Mouse (Mus musculus): Measurements from ENCODE around the gene Med24. TPM values are rescaled to one million over a fixed set of nuclear protein-coding genes. Genes with fewer than 3 reads are reported as not detected.
"Not testable (repeated sequence)": the region's sequence is repeated elsewhere in the genome, so short reads cannot be mapped to it uniquely, and the experiment has no call there.

Med24 gene
- polyA plus RNA-seq, 1 experiment from 2014 or later: 73.9 TPM

DNA sequence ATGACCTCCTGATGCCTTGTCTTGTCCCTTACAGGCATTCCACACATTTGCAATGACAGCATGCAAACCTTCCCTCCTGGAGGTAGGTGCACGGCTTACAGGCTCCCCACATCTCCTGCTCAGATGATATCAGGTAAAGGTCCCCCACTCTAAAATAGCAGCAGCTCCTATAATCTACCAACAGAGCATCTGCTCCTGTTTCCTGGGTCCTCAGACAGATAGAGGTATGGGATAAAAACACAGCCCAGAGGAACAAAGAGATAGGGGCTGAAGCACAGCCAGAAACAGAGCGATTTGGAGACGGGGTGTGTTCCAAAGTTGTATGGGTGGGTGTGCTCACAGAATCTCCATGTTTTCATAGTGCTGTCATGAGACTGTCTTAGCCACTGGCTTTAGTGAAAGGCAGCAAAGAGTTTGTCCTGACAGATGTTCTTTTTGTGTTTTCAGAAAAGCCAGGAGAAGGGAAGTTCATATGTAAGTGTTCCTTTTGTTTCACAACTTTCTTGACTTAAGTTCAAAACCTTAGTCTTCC, 57.9 kb downstream of the Med24 start:
- H3K36me3 ChIP-seq (replicated peaks): no peaks in the 10 kb centered on the region
- peaks cover 44% of the 10 kb centered on the region for H3K27me3 ChIP-seq (replicated peaks; ENCODE audit: low read depth, poor library complexity, severe bottlenecking)
- WGBS: 78% methylated on average over 3 of the region's 3 CpGs
- no peaks in the 10 kb centered on the region for H3K9me3 ChIP-seq
- no peak for DNase-seq (ENCODE audit: low spot score)
- 0 out of 2 replicates have a peak, but pooled peaks cover 2% of the 10 kb centered on the region for H3K4me1 ChIP-seq
- no peak overlapping the region for H3K27ac ChIP-seq (replicated peaks)
- no peak overlapping the region for H3K4me3 ChIP-seq

DNA sequence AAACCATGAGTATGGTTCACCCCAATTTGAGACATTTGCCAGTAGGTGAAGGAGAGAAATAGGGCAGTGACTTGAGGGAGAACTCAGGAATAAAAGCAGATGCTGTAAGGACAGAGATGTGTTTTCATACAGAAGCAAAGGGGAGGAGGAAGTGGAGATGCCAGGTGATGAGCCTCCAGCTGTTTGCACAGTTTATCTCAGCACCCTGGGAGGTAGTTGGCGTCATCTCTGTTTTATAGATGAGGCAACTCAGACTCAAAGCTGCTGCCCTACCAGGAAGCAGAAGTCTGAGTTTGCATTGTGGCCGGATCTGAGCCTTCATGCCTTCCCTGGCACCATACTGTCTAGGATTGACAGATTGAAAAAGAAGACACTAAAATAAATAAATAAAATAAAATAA, 60.3 kb downstream of the Med24 start:
- no peaks in the 10 kb centered on the region for H3K9me3 ChIP-seq
- 69% methylated on average over 2 of the region's 2 CpGs for WGBS
- no peak overlapping the region for H3K4me3 ChIP-seq
- H3K4me1 ChIP-seq: no peaks in the 10 kb centered on the region
- H3K27me3 ChIP-seq (replicated peaks; ENCODE audit: low read depth, poor library complexity, severe bottlenecking): peaks cover 52% of the 10 kb centered on the region
- H3K27ac ChIP-seq (replicated peaks): no peak overlapping the region
- no peak for DNase-seq (ENCODE audit: low spot score)
- H3K36me3 ChIP-seq (replicated peaks): no peaks in the 10 kb centered on the region

DNA sequence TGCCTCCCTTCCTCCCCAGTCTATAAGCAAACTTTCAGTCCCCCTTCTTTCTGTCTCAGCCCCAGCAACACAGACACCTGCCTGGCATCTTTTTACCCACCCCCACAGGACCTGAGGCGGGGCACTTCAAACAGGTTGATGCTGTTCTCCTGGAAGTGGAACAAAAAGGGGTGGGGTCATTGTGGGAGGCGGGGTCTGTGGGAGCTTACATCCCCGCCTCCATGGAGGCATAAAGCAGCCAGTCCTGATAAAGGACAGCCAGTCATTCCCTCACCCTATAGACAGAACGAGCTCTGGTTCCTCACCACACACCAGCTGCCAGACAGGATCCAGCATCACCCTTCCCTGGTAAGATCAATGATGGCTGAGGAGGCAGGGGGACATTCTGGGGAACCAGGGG, 65.1 kb downstream of the Med24 start, which contains the start of gene Gsdma:
Gene Gsdma (plus strand): TSS at position 261 of the 400 bp plus-strand sequence.
- WGBS: 25% methylated on average over 4 of the region's 4 CpGs
- no peak within 1 kb of the TSS for H3K27ac ChIP-seq (replicated peaks)
- H3K9me3 ChIP-seq: no peaks in the 10 kb centered on the region
- H3K36me3 ChIP-seq (replicated peaks): no peaks in the 10 kb centered on the region
- no peak within 1 kb of the TSS for H3K4me3 ChIP-seq
- no peaks in the 10 kb centered on the region for H3K4me1 ChIP-seq
- peaks cover 37% of the 10 kb centered on the region for H3K27me3 ChIP-seq (replicated peaks; ENCODE audit: low read depth, poor library complexity, severe bottlenecking)
- DNase-seq (ENCODE audit: low spot score): no peak

DNA sequence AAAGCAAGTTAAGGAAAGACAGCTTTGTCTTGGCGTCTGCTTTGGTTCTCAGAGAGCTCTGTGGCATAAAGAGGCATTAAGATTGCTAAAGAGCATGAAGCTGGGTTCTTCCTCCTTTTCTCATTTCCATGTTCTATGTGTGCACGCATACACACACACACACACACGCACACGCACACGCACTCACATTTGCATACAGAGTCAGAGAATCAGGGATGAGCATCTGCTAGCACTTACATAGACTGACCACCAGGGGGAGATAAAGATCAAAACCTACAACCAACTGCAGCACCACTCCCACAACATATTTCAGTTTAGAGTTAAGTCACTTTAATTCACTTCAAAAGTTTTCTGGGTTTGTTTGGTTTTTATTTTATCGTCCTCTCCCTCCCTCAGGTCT, 68.7 kb downstream of the Med24 start:
- no peaks in the 10 kb centered on the region for H3K9me3 ChIP-seq
- no peaks in the 10 kb centered on the region for H3K4me1 ChIP-seq
- H3K27ac ChIP-seq (replicated peaks): no peak overlapping the region
- peaks cover 8% of the 10 kb centered on the region; the same call in 1 of the 2 replicates for H3K27me3 ChIP-seq (replicated peaks; ENCODE audit: low read depth, poor library complexity, severe bottlenecking)
- H3K4me3 ChIP-seq: no peak overlapping the region
- DNase-seq (ENCODE audit: low spot score): peak; percentile 37
- H3K36me3 ChIP-seq (replicated peaks): no peaks in the 10 kb centered on the region
- 15% methylated on average over 6 of the region's 6 CpGs for WGBS

DNA sequence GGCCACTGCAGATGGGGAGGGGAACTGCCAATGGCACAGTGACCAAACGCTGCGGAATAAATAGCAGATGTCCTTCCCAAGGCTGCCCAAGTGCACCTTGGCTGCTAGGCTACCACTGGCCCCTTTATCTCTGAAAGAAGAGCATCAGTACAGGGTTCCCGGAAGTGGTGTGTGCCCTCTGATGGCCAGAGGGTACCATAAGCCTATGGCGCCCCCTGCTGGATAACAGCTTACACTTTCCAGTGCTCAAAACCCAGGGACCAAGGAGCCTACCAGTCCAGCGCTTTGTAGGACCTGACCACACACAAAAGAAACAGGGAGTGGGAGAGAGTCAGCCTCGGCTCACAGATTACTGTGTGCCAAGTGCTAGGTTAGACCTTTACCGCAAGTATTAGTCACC, 74.2 kb downstream of the Med24 start:
- H3K36me3 ChIP-seq (replicated peaks); H3K9me3 ChIP-seq; H3K4me1 ChIP-seq; H3K4me3 ChIP-seq; H3K27ac ChIP-seq (replicated peaks): not testable (repeated sequence)
- peaks cover 13% of the 10 kb centered on the region for H3K27me3 ChIP-seq (replicated peaks; ENCODE audit: low read depth, poor library complexity, severe bottlenecking)
- WGBS: 13% methylated on average over 7 of the region's 7 CpGs
- DNase-seq (ENCODE audit: low spot score): peak; percentile 68

Other genes with a start within 250 kb of the Med24 start
- gene Ikzf3, start 183.4 kb downstream of the Med24 start, polyA plus RNA-seq (2016; fragmentation: Nextera tagmentation; extraction: Ambion mirVana): 0.05 and 0.13 TPM in 2 replicates
- 0.20 and 0.47 TPM in 2 replicates for gene Zpbp2, start 178.3 kb downstream of the Med24 start, polyA plus RNA-seq (2016; fragmentation: Nextera tagmentation; extraction: Ambion mirVana)
- gene Ormdl3, start 142.1 kb downstream of the Med24 start, polyA plus RNA-seq (2016; fragmentation: Nextera tagmentation; extraction: Ambion mirVana): 56.7 and 57.7 TPM in 2 replicates
- gene Lrrc3c, start 131.1 kb downstream of the Med24 start, polyA plus RNA-seq (2016; fragmentation: Nextera tagmentation; extraction: Ambion mirVana): not detected in 2 replicates
- 1.3 and 2.0 TPM in 2 replicates for gene Gm12355, start 103.8 kb downstream of the Med24 start, polyA plus RNA-seq (2016; fragmentation: Nextera tagmentation; extraction: Ambion mirVana)
- not detected in 2 replicates for gene Gsdma3, start 103.1 kb downstream of the Med24 start, polyA plus RNA-seq (2016; fragmentation: Nextera tagmentation; extraction: Ambion mirVana)
- not detected in 2 replicates for gene Gsdma2, start 82.7 kb downstream of the Med24 start, polyA plus RNA-seq (2016; fragmentation: Nextera tagmentation; extraction: Ambion mirVana)
- not detected in 2 replicates for gene Gsdma, start 65.1 kb downstream of the Med24 start, polyA plus RNA-seq (2016; fragmentation: Nextera tagmentation; extraction: Ambion mirVana)
- 249 and 262 TPM in 2 replicates for gene Psmd3, start 46.9 kb downstream of the Med24 start, polyA plus RNA-seq (2016; fragmentation: Nextera tagmentation; extraction: Ambion mirVana)
- gene Csf3, start 28.2 kb downstream of the Med24 start, polyA plus RNA-seq (2016; fragmentation: Nextera tagmentation; extraction: Ambion mirVana): not detected in 2 replicates
- 8.8 and 9.1 TPM in 2 replicates for gene Thra, start 11.2 kb upstream of the Med24 start, polyA plus RNA-seq (2016; fragmentation: Nextera tagmentation; extraction: Ambion mirVana)
- 1.1 and 1.8 TPM in 2 replicates for gene Nr1d1, start 45.9 kb upstream of the Med24 start, polyA plus RNA-seq (2016; fragmentation: Nextera tagmentation; extraction: Ambion mirVana)
- 23.4 and 23.5 TPM in 2 replicates for gene Msl1, start 66.1 kb upstream of the Med24 start, polyA plus RNA-seq (2016; fragmentation: Nextera tagmentation; extraction: Ambion mirVana)
- gene Casc3, start 75.5 kb upstream of the Med24 start, polyA plus RNA-seq (2016; fragmentation: Nextera tagmentation; extraction: Ambion mirVana): 47.5 and 48.3 TPM in 2 replicates
- 1.4 and 1.8 TPM in 2 replicates for gene Rapgefl1, start 107.3 kb upstream of the Med24 start, polyA plus RNA-seq (2016; fragmentation: Nextera tagmentation; extraction: Ambion mirVana)
- 5.0 and 5.4 TPM in 2 replicates for gene Wipf2, start 134.2 kb upstream of the Med24 start, polyA plus RNA-seq (2016; fragmentation: Nextera tagmentation; extraction: Ambion mirVana)
- gene Cdc6, start 178.4 kb upstream of the Med24 start, polyA plus RNA-seq (2016; fragmentation: Nextera tagmentation; extraction: Ambion mirVana): 65.1 and 69.1 TPM in 2 replicates
- gene Rara, start 198.4 kb upstream of the Med24 start, polyA plus RNA-seq (2016; fragmentation: Nextera tagmentation; extraction: Ambion mirVana): 34.0 and 35.6 TPM in 2 replicates

Data from embryonic facial prominence, embryonic 10.5 days (tissue).